ENCODE assay signal across 16 mouse cellular contexts in genomic region chr17:64097788-64098359, GRCm38 (mm10).
DNase-seq lines count a peak whose midpoint lies in the region; ATAC-seq and TF ChIP-seq lines count a peak whose summit lies in the region.
"Had no signal": no experiment of that assay in that cellular context is flagged by ENCODE, and none has a peak within 500 bp of the region (broad histone marks: within the 10 kb centered on the region; RNA-seq: fewer than 3 reads in every experiment).

No protein-coding gene starts in this region.

- no peak overlapping the region for H3K4me2 ChIP-seq in embryonic facial prominence, embryonic 13.5 days
- no peak overlapping the region for H3K4me2 ChIP-seq in CH12.LX (ENCODE audit: insufficient read depth, low read depth, poor library complexity, severe bottlenecking)
- no peak overlapping the region for H3K4me2 ChIP-seq in hindbrain, embryonic 13.5 days
- H3K4me2 ChIP-seq in midbrain, embryonic 14.5 days (ENCODE audit: low read length) = no peak overlapping the region
- H3K4me2 ChIP-seq: neural tube, embryonic 12.5 days had no signal

- dilution Hi-C loops in CH12.LX (cut with MboI; ENCODE audit: extremely low pct_ligation_motif_present, extremely low pct_unique_long_range_greater_than_20kb, low sequenced_read_pairs) = no loop called here

- TF ChIP-seq CTCF in CH12.LX (conservative IDR thresholded peaks at IDR 0.05 in 1 of 2, IDR thresholded peaks at IDR 0.05 in 1 of 2; ENCODE audit: low read depth in 2 of 2, low read length in 2 of 2) = no peak

- ATAC-seq in embryonic facial prominence, embryonic 13.5 days (ENCODE audit: insufficient number of reproducible peaks, insufficient read depth, low FRiP score, low TSS enrichment, low read depth) = no peak
- peak; percentile 61 for ATAC-seq in hindbrain, embryonic 13.5 days (ENCODE audit: low FRiP score)
- peak; percentile 66; the same call in 1 of the 2 replicates for ATAC-seq in midbrain, embryonic 14.5 days (ENCODE audit: low FRiP score, low TSS enrichment)
- ATAC-seq: inflammation-experienced regulatory T-cells, adult 6 months had no signal

- WGBS in embryonic facial prominence, embryonic 13.5 days = 24% methylated on average over 5 of the region's 5 CpGs
- WGBS in embryonic facial prominence, embryonic 10.5 days = 73% methylated on average over 5 of the region's 5 CpGs
- WGBS in hindbrain, embryonic 13.5 days = 59% methylated on average over 5 of the region's 5 CpGs
- 29% methylated on average over 5 of the region's 5 CpGs for WGBS in midbrain, embryonic 14.5 days

- no peak overlapping the region for H3K9ac ChIP-seq in embryonic facial prominence, embryonic 13.5 days
- no peak overlapping the region for H3K9ac ChIP-seq in CH12.LX (ENCODE audit: insufficient read depth, low read depth)
- H3K9ac ChIP-seq in hindbrain, embryonic 13.5 days = no peak overlapping the region
- no peak overlapping the region for H3K9ac ChIP-seq in midbrain, embryonic 14.5 days (replicated peaks; ENCODE audit: low read length)
- H3K9ac ChIP-seq: neural tube, embryonic 12.5 days had no signal

- no peak for TF ChIP-seq POLR2A in CH12.LX (IDR thresholded peaks at IDR 0.05; ENCODE audit: low read depth, low read length)

- TF ChIP-seq EP300 in CH12.LX (IDR thresholded peaks at IDR 0.05; ENCODE audit: low read length) = no peak

- peak overlapping the region; percentile 55; the same call in 1 of the 2 replicates for H3K27ac ChIP-seq in embryonic facial prominence, embryonic 13.5 days
- no peak overlapping the region for H3K27ac ChIP-seq in embryonic facial prominence, embryonic 10.5 days (replicated peaks)
- H3K27ac ChIP-seq in CH12.LX (ENCODE audit: insufficient read depth, low read depth) = no peak overlapping the region
- H3K27ac ChIP-seq in hindbrain, embryonic 13.5 days = peak overlapping the region; percentile 61
- H3K27ac ChIP-seq in midbrain, embryonic 14.5 days (replicated peaks; ENCODE audit: low read depth, low read length) = peak overlapping the region; percentile 71
- H3K27ac ChIP-seq: heart, adult 2 months; neural tube, embryonic 12.5 days had no signal

- H3K36me3 ChIP-seq in embryonic facial prominence, embryonic 13.5 days = no peaks in the 10 kb centered on the region
- no peaks in the 10 kb centered on the region for H3K36me3 ChIP-seq in embryonic facial prominence, embryonic 10.5 days (replicated peaks)
- H3K36me3 ChIP-seq in CH12.LX (replicated peaks in 1 of 2; ENCODE audit: control insufficient read depth in 1 of 2, insufficient read depth in 1 of 2, low read length in 1 of 2) = no peaks in the 10 kb centered on the region
- H3K36me3 ChIP-seq in hindbrain, embryonic 13.5 days = no peaks in the 10 kb centered on the region
- no peaks in the 10 kb centered on the region for H3K36me3 ChIP-seq in midbrain, embryonic 14.5 days (ENCODE audit: control insufficient read depth, insufficient read depth, low read length)
- H3K36me3 ChIP-seq: neural tube, embryonic 12.5 days had no signal

- DNase-seq in embryonic facial prominence, embryonic 10.5 days (ENCODE audit: low spot score) = no peak
- DNase-seq in CH12.LX (ENCODE audit: extremely low read depth) = no peak
- DNase-seq in midbrain, embryonic 14.5 days = peak; percentile 59
- DNase-seq in kidney, postnatal 4 days = no peak
- DNase-seq in kidney, postnatal 36 days = no peak
- no peak for DNase-seq in gastrocnemius, postnatal 10 days
- DNase-seq: adrenal gland, postnatal 36 days; cerebellum, postnatal 10 days; heart, adult 2 months; left cerebral cortex, postnatal 4 days; lung, postnatal 14 days; retina, postnatal 1 day had no signal

- no peaks in the 10 kb centered on the region for H3K79me2 ChIP-seq in CH12.LX (replicated peaks; ENCODE audit: control insufficient read depth, extremely low read depth, insufficient read depth, poor library complexity, severe bottlenecking)

- H3K4me3 ChIP-seq in embryonic facial prominence, embryonic 13.5 days = no peak overlapping the region
- H3K4me3 ChIP-seq in embryonic facial prominence, embryonic 10.5 days = no peak overlapping the region
- no peak overlapping the region for H3K4me3 ChIP-seq in CH12.LX (replicated peaks in 1 of 3; ENCODE audit: low read depth in 2 of 3, low read length in 2 of 3, poor library complexity in 1 of 3)
- no peak overlapping the region for H3K4me3 ChIP-seq in hindbrain, embryonic 13.5 days
- no peak overlapping the region for H3K4me3 ChIP-seq in midbrain, embryonic 14.5 days (replicated peaks; ENCODE audit: low read depth, low read length)
- H3K4me3 ChIP-seq: heart, adult 2 months; neural tube, embryonic 12.5 days had no signal

- H3K27me3 ChIP-seq in embryonic facial prominence, embryonic 13.5 days = no peaks in the 10 kb centered on the region
- no peaks in the 10 kb centered on the region for H3K27me3 ChIP-seq in embryonic facial prominence, embryonic 10.5 days (replicated peaks; ENCODE audit: low read depth, poor library complexity, severe bottlenecking)
- H3K27me3 ChIP-seq in CH12.LX (replicated peaks) = no peaks in the 10 kb centered on the region
- no peaks in the 10 kb centered on the region for H3K27me3 ChIP-seq in hindbrain, embryonic 13.5 days
- no peaks in the 10 kb centered on the region for H3K27me3 ChIP-seq in midbrain, embryonic 14.5 days (ENCODE audit: control insufficient read depth, insufficient read depth, low read length)
- H3K27me3 ChIP-seq: neural tube, embryonic 12.5 days had no signal

- TF ChIP-seq RAD21 in CH12.LX (IDR thresholded peaks at IDR 0.05; ENCODE audit: low read depth, low read length) = no peak

- in situ Hi-C loops in CH12.LX (cut with MboI; ENCODE audit: low pct_ligation_motif_present, low pct_unique_long_range_greater_than_20kb, low sequenced_read_pairs) = no loop called here

- H3K9me3 ChIP-seq in embryonic facial prominence, embryonic 13.5 days = no peaks in the 10 kb centered on the region
- no peaks in the 10 kb centered on the region for H3K9me3 ChIP-seq in embryonic facial prominence, embryonic 10.5 days
- H3K9me3 ChIP-seq in CH12.LX (replicated peaks; ENCODE audit: low read length) = no peaks in the 10 kb centered on the region
- H3K9me3 ChIP-seq in hindbrain, embryonic 13.5 days = no peaks in the 10 kb centered on the region
- H3K9me3 ChIP-seq in midbrain, embryonic 14.5 days (ENCODE audit: control insufficient read depth, low read length) = no peaks in the 10 kb centered on the region
- H3K9me3 ChIP-seq: neural tube, embryonic 12.5 days had no signal

- peaks cover 26% of the 10 kb centered on the region for H3K4me1 ChIP-seq in embryonic facial prominence, embryonic 13.5 days
- H3K4me1 ChIP-seq in embryonic facial prominence, embryonic 10.5 days = peaks cover 8% of the 10 kb centered on the region
- no peaks in the 10 kb centered on the region for H3K4me1 ChIP-seq in CH12.LX (ENCODE audit: control insufficient read depth in 1 of 2, insufficient read depth in 2 of 2)
- H3K4me1 ChIP-seq in hindbrain, embryonic 13.5 days (replicated peaks) = peaks cover 22% of the 10 kb centered on the region
- 0 out of 2 replicates have a peak, but pooled peaks cover 13% of the 10 kb centered on the region for H3K4me1 ChIP-seq in midbrain, embryonic 14.5 days (ENCODE audit: control insufficient read depth, insufficient read depth, low read length)
- H3K4me1 ChIP-seq: neural tube, embryonic 12.5 days had no signal

TF ChIP-seq in CH12.LX, 34 proteins besides CTCF, POLR2A, EP300 and RAD21:
- no peak for TF ChIP-seq TCF12 (IDR thresholded peaks at IDR 0.05; ENCODE audit: low read depth, low read length)
- TF ChIP-seq SIN3A (IDR thresholded peaks at IDR 0.05; ENCODE audit: low read length) = no peak
- no peak for TF ChIP-seq MAX (IDR thresholded peaks at IDR 0.05; ENCODE audit: low read length)
- no peak for TF ChIP-seq NRF1 (IDR thresholded peaks at IDR 0.05; ENCODE audit: low read depth, low read length)
- no peak for TF ChIP-seq ZC3H11A (IDR thresholded peaks at IDR 0.05; ENCODE audit: low read depth, low read length)
- TF ChIP-seq ZNF384 (IDR thresholded peaks at IDR 0.05; ENCODE audit: low read depth, low read length) = no peak
- TF ChIP-seq MAFK (IDR thresholded peaks at IDR 0.05; ENCODE audit: insufficient replicate concordance, low read length) = 0 out of 2 replicates have a peak, but pooled peaks have one; percentile 26

Comparison
In these comparisons a context has a peak if more than half of its experiments do, and no peak if none do; other contexts are left out.
1. H3K27ac ChIP-seq: peak in embryonic facial prominence, embryonic 13.5 days (single experiment), hindbrain, embryonic 13.5 days (single experiment) and midbrain, embryonic 14.5 days (single experiment); none in embryonic facial prominence, embryonic 10.5 days (single experiment) and CH12.LX (single experiment).